Mouse (Mus musculus): ENCODE measurements around the gene Tbc1d1.
A peak's percentile ranks its signal among the peaks of the same experiment; 100 is the strongest.

The Tbc1d1 gene

GRCm38 (mm10) chr5:64244745-64245144 lies 88.6 kb downstream of the Tbc1d1 start:
- no peaks in the 10 kb centered on the region for H3K36me3 ChIP-seq (ENCODE audit: control insufficient read depth, insufficient read depth, low read length, poor library complexity, severe bottlenecking)
- no peaks in the 10 kb centered on the region for H3K27me3 ChIP-seq (ENCODE audit: control insufficient read depth, insufficient read depth, low read length, poor library complexity, severe bottlenecking)
- no peak for DNase-seq (ENCODE audit: low read depth, low spot score)

GRCm38 (mm10) chr5:64251435-64251834 lies 95.3 kb downstream of the Tbc1d1 start:
- no peak for DNase-seq (ENCODE audit: low read depth, low spot score)
- Histone ChIP-seq H3K36me3 (ENCODE audit: control insufficient read depth, insufficient read depth, low read length, poor library complexity, severe bottlenecking) (no peaks in the 10 kb centered on the region), H3K27me3 (ENCODE audit: control insufficient read depth, insufficient read depth, low read length, poor library complexity, severe bottlenecking) (no peaks in the 10 kb centered on the region)

- no peak for DNase-seq (ENCODE audit: low read depth, low spot score)
- H3K27me3 ChIP-seq (ENCODE audit: control insufficient read depth, insufficient read depth, low read length, poor library complexity, severe bottlenecking), result no peaks in the 10 kb centered on the region
- H3K36me3 ChIP-seq (ENCODE audit: control insufficient read depth, insufficient read depth, low read length, poor library complexity, severe bottlenecking), result 0 out of 2 replicates have a peak, but pooled peaks cover 1% of the 10 kb centered on the region
Measured at GRCm38 (mm10) chr5:64254278-64254677, 98.2 kb downstream of the Tbc1d1 start.

GRCm38 (mm10) chr5:64254988-64255387 lies 98.9 kb downstream of the Tbc1d1 start:
- DNase-seq (ENCODE audit: low read depth, low spot score), result no peak
- 0 out of 2 replicates have a peak, but pooled peaks cover 1% of the 10 kb centered on the region for H3K36me3 ChIP-seq (ENCODE audit: control insufficient read depth, insufficient read depth, low read length, poor library complexity, severe bottlenecking)
- H3K27me3 ChIP-seq (ENCODE audit: control insufficient read depth, insufficient read depth, low read length, poor library complexity, severe bottlenecking), result no peaks in the 10 kb centered on the region

GRCm38 (mm10) chr5:64263348-64263747 lies 107.2 kb downstream of the Tbc1d1 start:
- Histone ChIP-seq H3K27me3 (ENCODE audit: control insufficient read depth, insufficient read depth, low read length, poor library complexity, severe bottlenecking) (no peaks in the 10 kb centered on the region), H3K36me3 (ENCODE audit: control insufficient read depth, insufficient read depth, low read length, poor library complexity, severe bottlenecking) (peaks cover 8% of the 10 kb centered on the region)
- DNase-seq (ENCODE audit: low read depth, low spot score), result no peak

GRCm38 (mm10) chr5:64263898-64264478 lies 107.9 kb downstream of the Tbc1d1 start:
- DNase-seq (ENCODE audit: low read depth, low spot score), result no peak
- Histone ChIP-seq H3K27me3 (ENCODE audit: control insufficient read depth, insufficient read depth, low read length, poor library complexity, severe bottlenecking) (no peaks in the 10 kb centered on the region), H3K36me3 (ENCODE audit: control insufficient read depth, insufficient read depth, low read length, poor library complexity, severe bottlenecking) (peaks cover 8% of the 10 kb centered on the region)

- peak; percentile 74 for DNase-seq (ENCODE audit: low read depth, low spot score)
- no peaks in the 10 kb centered on the region for H3K27me3 ChIP-seq (ENCODE audit: control insufficient read depth, insufficient read depth, low read length, poor library complexity, severe bottlenecking)
- peaks cover 8% of the 10 kb centered on the region for H3K36me3 ChIP-seq (ENCODE audit: control insufficient read depth, insufficient read depth, low read length, poor library complexity, severe bottlenecking)
Measured at GRCm38 (mm10) chr5:64265145-64265544, 109.0 kb downstream of the Tbc1d1 start.

- H3K27me3 ChIP-seq (ENCODE audit: control insufficient read depth, insufficient read depth, low read length, poor library complexity, severe bottlenecking), result no peaks in the 10 kb centered on the region
- peaks cover 8% of the 10 kb centered on the region for H3K36me3 ChIP-seq (ENCODE audit: control insufficient read depth, insufficient read depth, low read length, poor library complexity, severe bottlenecking)
- DNase-seq (ENCODE audit: low read depth, low spot score), result no peak
Measured at GRCm38 (mm10) chr5:64265906-64266305, 109.8 kb downstream of the Tbc1d1 start.

GRCm38 (mm10) chr5:64266534-64266933 lies 110.4 kb downstream of the Tbc1d1 start:
- DNase-seq (ENCODE audit: low read depth, low spot score), result no peak
- Histone ChIP-seq H3K36me3 (ENCODE audit: control insufficient read depth, insufficient read depth, low read length, poor library complexity, severe bottlenecking) (peaks cover 13% of the 10 kb centered on the region), H3K27me3 (ENCODE audit: control insufficient read depth, insufficient read depth, low read length, poor library complexity, severe bottlenecking) (no peaks in the 10 kb centered on the region)

GRCm38 (mm10) chr5:64267279-64267678 lies 111.2 kb downstream of the Tbc1d1 start:
- no peaks in the 10 kb centered on the region for H3K27me3 ChIP-seq (ENCODE audit: control insufficient read depth, insufficient read depth, low read length, poor library complexity, severe bottlenecking)
- DNase-seq (ENCODE audit: low read depth, low spot score), result no peak
- H3K36me3 ChIP-seq (ENCODE audit: control insufficient read depth, insufficient read depth, low read length, poor library complexity, severe bottlenecking), result peaks cover 13% of the 10 kb centered on the region

- no peak for DNase-seq (ENCODE audit: low read depth, low spot score)
Measured at GRCm38 (mm10) chr5:64269669-64270068, 113.6 kb downstream of the Tbc1d1 start.

GRCm38 (mm10) chr5:64273517-64273916 lies 117.4 kb downstream of the Tbc1d1 start:
- H3K27me3 ChIP-seq (ENCODE audit: control insufficient read depth, insufficient read depth, low read length, poor library complexity, severe bottlenecking), result no peaks in the 10 kb centered on the region
- DNase-seq (ENCODE audit: low read depth, low spot score), result no peak
- H3K36me3 ChIP-seq (ENCODE audit: control insufficient read depth, insufficient read depth, low read length, poor library complexity, severe bottlenecking), result peaks cover 19% of the 10 kb centered on the region

More at GRCm38 (mm10) chr5:64269669-64270068, 113.6 kb downstream of the Tbc1d1 start:
- peaks cover 15% of the 10 kb centered on the region for H3K36me3 ChIP-seq (ENCODE audit: control insufficient read depth, insufficient read depth, low read length, poor library complexity, severe bottlenecking)
- no peaks in the 10 kb centered on the region for H3K27me3 ChIP-seq (ENCODE audit: control insufficient read depth, insufficient read depth, low read length, poor library complexity, severe bottlenecking)

GRCm38 (mm10) chr5:64274296-64274695 lies 118.2 kb downstream of the Tbc1d1 start:
- Histone ChIP-seq H3K36me3 (ENCODE audit: control insufficient read depth, insufficient read depth, low read length, poor library complexity, severe bottlenecking) (peaks cover 19% of the 10 kb centered on the region), H3K27me3 (ENCODE audit: control insufficient read depth, insufficient read depth, low read length, poor library complexity, severe bottlenecking) (no peaks in the 10 kb centered on the region)
- DNase-seq (ENCODE audit: low read depth, low spot score), result no peak

- peaks cover 22% of the 10 kb centered on the region for H3K36me3 ChIP-seq (ENCODE audit: control insufficient read depth, insufficient read depth, low read length, poor library complexity, severe bottlenecking)
- peak; percentile 75 for DNase-seq (ENCODE audit: low read depth, low spot score)
Measured at GRCm38 (mm10) chr5:64274738-64275451, 118.8 kb downstream of the Tbc1d1 start.

GRCm38 (mm10) chr5:64277646-64278191 lies 121.6 kb downstream of the Tbc1d1 start:
- no peak for DNase-seq (ENCODE audit: low read depth, low spot score)
- Histone ChIP-seq H3K36me3 (ENCODE audit: control insufficient read depth, insufficient read depth, low read length, poor library complexity, severe bottlenecking) (peaks cover 19% of the 10 kb centered on the region), H3K27me3 (ENCODE audit: control insufficient read depth, insufficient read depth, low read length, poor library complexity, severe bottlenecking) (no peaks in the 10 kb centered on the region)

More at GRCm38 (mm10) chr5:64274738-64275451, 118.8 kb downstream of the Tbc1d1 start:
- H3K27me3 ChIP-seq (ENCODE audit: control insufficient read depth, insufficient read depth, low read length, poor library complexity, severe bottlenecking), result no peaks in the 10 kb centered on the region
